Mouse (Mus musculus) stomach, postnatal 0 days (tissue): ENCODE data around the gene Slc7a15.

ENCODE experiments used
- CTCF ChIP-seq: IDR thresholded peaks from 2 replicates; pipeline ENCODE4 v1.5.1; 2016; ENCODE audit warnings: antibody characterized with exemption, low read depth, mild to moderate bottlenecking, moderate library complexity
- EP300 ChIP-seq: optimal IDR thresholded peaks from 2 replicates; pipeline ENCODE3; 2016; ENCODE audit warnings: antibody characterized with exemption

GRCm38 (mm10) chr12:8482169-8482568, 116.7 kb downstream of the Slc7a15 start:
- TF ChIP-seq CTCF, result no peak
- no peak for TF ChIP-seq EP300
